Mouse (Mus musculus): ENCODE results near the gene Slc7a14.
"Not testable (repeated sequence)": the region's sequence is repeated elsewhere in the genome, so short reads cannot be mapped to it uniquely, and the experiment has no call there.

Slc7a14 gene

DNA sequence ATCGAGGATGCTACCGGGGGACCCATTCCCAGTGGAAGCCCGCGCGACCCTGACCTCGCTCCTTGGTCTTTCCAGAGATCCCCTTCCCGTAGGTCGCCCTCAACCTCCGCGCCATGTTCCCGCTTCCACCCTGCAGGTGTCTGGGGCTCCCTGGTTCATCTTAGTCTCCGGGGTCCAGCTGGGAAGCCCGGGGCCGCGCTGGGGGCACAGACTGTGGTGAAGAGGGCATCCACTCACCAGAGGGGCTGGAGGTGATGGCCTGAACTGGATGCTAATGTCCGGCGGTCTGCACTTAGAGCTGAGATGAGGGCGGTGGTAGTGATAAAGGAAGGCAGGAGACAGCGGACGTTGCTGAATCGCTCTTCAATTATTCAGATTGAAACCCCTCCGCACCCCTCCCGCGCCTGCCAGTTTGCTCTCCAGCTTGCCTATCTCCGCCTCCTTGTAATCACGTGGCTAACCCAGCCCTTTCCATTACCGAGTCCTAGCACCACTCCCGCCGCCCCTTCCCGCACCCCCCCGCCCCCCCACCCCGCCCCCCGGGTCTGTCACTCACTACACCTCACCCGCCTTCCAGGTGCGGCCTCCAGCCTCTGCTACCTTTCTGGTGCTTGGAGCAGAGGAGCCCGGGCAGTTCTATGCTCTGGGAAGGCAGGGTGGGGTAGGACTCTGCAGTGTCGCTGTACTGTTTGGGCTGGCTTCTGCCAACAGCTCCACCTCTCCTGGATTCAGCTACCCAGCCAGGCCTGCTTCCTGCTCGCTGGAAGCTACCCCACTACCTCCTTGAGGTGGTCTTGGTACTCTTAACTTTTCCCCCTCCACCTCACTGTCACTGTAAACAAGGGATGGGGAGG is at the start of gene Slc7a14:
Gene Slc7a14 (minus strand): TSS at position 445 of the 854 bp plus-strand sequence.
- DNase-seq (ENCODE audit: low spot score in 2 of 2) = peak; percentile 90 to 93

DNA sequence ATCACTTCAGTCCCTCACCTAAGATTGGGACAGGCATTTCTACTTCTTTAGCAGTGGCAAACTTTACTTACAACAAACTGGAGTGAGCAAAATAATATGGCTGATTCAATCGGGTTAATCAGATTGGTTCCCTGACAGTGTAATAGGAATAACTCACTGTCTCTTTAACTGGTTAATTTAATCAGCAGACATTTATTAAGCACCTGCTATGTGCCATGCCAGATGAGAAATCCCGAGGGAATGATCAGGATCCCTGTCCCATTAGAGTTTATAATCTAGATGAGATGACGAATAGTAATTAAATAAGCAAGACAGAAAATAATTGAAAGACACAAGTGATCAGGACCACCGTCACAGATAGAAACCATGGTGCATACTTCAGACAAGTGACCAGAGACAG is 36.4 kb upstream of the Slc7a14 start:
- no peak for DNase-seq (ENCODE audit: low spot score in 2 of 2)

DNA sequence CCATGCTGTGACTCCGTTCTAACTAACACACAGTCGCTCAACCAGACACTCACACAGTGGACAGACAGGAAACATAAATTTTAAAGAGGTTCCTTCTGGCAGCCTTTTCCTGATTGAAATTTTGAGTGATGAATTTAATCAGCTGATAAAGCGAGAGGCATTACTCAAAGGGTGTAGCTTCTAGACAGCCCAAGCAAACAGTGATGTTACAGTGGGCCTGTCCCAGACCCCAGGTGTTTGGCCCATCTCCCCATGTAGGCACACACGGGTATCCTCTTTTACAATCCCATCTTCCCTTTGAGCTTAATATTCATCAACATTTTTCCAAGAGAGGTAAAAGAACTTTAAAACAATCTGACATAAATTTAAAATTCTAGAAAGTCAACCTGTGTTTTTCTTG is 35.6 kb upstream of the Slc7a14 start:
- DNase-seq (ENCODE audit: low spot score in 2 of 2) = no peak

DNA sequence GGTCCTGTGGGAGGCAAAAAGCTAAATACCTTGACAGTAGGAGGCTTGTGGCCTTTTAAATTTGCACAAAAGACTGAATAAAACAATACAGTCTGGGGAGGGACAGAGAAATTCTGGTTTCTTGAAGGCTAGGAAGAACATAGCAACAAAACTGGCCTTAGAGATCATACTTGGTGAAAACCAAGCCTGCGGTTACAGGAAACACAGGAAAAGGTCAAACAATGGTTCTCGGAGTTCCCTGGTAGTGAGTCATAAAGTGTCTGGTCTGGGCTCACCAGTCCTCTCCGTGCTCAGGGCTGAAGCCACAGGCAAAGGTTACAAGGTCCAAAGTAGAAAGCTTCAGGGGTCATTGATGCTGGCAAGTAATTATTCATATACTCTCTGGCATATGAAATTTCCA is 29.1 kb upstream of the Slc7a14 start:
- no peak for DNase-seq (ENCODE audit: low spot score in 2 of 2)

DNA sequence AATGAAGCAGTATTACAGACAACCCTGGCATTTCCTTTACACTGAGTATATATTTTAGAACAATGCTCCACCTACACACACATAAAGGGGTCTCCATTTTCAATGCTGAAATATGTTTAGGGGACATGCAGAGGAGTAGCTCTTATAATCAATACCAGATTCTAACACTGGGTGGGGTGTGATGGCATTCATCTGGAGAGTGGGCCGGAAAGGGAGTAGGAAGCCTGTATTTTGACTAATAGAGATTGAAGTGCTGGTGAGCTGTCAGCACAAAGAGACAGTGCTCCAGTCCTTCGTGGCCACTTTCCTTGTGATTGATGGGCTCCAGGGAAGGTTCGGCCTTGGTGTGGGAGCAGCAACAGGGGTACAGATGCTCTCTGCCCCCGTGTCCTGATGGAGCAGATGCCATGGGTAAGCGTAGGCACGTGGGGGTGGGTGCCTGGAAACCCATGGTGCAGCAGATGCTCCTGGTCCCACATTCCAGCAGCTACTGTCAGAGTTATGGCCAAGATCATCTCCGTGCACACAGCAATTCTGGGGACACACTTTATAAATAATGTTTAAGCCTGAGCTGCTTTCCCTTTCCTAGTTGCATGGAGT is 18.2 kb upstream of the Slc7a14 start:
- peak; percentile 26 to 48 for DNase-seq (ENCODE audit: low spot score in 2 of 2)

DNA sequence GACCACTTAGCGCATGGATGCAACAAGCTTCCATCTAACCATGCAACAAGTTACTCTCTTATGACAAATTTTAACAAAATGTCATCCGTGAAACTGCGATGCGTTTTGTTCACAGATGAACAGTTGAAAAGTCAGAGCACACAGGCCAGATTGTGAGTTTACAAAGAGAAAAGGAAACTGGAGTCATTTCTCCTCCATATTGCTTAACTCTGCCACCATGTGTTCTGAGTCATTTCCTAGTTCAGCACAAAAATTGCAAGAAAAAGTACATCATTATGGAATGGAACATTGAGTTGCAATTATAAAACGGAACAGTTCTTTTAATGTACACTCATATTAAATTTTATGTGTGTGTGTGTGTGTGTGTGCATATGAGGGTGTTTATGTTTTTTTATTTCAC is 17.6 kb upstream of the Slc7a14 start:
- no peak for DNase-seq (ENCODE audit: low spot score in 2 of 2)

DNA sequence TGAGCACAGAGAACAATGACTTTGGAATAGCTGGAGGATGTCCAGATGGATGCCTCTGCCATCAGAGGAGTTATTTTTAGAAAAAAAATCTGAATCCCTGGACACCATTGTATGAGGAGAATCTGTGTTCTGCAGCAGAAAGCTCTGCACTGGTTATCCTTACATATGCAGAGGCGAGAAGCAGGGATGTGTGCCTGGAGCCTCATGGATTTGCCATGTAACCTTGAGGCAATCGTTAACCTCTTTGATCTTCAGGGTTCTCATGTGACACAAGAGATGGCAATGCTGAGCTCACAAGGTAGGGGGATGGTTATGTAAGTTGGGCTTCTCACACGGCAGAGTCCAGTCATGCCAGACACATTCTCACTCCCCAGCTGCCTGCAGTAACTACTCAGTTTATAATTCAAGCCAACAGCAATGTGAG is 14.1 kb upstream of the Slc7a14 start:
- peak in 1 of 2 experiments; percentile 32 for DNase-seq (ENCODE audit: low spot score in 2 of 2)

DNA sequence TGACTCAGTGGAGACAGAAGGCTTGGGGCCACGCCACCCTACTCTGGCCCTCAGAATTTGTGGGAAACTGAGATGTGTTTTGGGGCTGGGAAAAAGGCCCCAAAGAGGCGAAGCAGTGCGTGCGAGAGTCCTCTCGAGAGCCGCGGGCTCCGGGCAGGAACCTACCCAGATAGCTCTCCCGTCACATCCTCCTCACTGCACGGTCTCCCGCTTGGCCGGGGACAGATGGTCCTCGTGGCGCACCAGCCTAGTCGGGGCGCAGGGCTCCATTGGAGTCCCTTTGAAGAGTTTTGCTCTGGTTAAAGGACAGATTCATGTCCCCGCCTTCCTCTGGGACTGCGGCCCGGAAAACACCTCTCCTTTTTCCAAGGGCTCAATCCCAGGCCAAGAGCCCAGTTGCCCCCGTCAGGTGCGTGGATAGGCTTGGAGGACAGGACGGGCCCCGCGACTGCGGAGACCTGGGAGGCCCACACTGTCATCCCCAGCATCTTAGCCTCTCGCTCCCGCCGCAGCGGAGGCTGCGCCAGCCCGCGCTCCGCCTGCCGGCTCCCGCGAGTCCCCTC is 726 bp downstream of the Slc7a14 start:
- peak; percentile 47 to 50 for DNase-seq (ENCODE audit: low spot score in 2 of 2)

DNA sequence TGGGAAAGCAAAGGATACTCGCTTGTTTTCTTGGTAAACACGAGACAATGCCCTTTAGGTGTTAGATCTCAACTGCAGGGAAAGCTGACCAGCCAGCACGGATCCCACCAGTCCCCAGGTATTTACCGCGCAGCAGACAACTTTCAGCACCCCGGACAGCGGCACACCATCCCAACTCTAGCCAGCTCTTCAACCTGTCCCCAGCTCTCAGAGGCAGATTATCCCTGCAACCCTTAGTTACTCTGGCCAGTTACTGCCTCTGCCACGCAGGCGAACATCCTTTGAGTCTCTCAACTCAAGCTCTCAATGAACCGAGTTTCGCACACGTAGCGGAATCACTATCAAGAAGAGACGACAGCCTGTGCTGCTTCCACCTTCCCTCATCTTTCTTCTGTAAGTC is 1.3 kb downstream of the Slc7a14 start:
- DNase-seq (ENCODE audit: low spot score in 2 of 2) = peak in 1 of 2 experiments; percentile 29

DNA sequence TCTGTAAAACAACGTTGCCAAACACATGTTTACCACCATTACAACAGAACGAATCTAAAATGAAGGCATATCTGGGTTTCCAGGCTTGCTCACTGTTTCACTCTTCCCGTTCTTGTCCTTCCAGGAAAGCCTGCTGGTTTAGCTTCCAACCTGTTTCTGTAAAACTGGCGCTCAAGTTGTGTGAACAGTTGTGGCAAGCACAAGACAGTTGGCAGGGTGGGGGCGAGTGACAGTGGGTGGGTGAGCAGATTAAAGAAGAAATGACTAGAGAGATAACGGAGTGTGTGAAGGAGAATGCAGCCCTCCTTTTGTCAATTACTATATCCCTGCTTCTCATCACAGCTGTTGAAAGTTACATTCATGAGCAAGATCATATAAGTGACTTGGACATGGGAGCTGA is 2.2 kb downstream of the Slc7a14 start:
- DNase-seq (ENCODE audit: low spot score in 2 of 2) = peak; percentile 71 to 82

DNA sequence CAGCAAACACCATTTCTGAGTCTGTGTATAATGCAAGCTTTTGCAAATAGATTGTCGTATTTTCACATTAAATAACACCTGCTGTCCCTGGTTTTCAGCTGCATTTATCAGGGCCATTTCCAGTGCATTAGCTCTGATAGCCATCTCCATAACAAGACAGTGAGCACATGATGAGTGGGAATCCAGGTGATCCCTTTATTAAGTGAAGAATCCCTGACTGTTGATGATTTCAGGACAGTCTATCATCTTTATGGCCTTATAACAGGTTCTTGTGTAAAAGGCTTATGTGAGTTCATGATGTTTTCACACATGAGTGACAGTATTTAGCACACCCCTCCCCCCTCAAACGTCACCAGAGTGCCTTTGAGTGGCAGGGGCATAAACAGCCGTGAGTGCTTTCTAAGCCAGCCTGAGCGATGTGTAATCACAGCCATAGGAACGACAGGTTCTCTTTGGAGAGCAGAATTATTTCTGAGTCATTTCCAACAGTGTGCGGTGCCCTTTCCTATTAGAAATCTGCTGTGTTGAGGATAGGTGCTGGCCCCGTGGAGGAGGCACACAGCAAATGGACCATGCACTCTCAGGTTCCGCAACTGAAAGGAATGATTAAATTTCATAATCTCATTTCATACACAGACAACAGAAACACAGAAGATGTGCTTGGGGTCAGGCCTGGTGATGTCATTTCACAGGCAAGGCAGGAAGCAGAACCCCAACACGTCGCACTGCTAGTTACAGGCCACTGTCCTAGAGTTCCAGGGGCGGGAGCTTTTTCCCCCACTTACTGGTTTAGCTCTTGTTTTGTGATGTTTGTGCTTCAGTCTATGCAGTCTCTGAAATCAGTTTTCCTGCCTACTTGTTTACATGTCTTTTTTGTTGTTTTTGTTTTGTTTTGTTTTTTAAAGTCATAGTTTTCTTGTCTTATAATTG is 18.2 kb downstream of the Slc7a14 start:
- DNase-seq (ENCODE audit: low spot score in 2 of 2) = no peak

DNA sequence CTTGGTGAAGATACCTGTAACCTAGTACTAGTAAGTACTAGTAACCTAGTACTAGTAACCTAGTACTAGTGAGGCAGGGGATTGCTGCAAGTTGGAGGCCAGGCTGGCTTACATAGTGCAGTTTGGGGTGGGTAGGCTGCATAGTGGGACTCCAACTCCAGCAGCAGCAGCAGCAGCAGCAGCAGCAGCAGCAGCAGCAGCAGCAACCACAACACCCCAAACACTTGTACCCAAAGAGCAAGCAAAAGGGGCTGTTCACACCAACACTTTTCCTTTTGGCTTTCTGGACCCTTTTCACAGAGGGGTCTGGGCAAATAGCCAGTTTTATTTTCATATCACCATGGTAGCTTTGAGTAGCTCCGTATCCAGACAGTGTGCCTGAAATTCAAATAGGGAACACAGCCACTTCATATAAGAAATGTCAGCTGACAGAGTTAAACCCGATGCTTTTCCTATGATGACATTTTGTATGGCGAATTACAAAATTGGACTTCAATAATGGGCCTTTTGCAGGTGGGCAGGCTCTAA is 22.7 kb downstream of the Slc7a14 start:
- no peak for DNase-seq (ENCODE audit: low spot score in 2 of 2)

DNA sequence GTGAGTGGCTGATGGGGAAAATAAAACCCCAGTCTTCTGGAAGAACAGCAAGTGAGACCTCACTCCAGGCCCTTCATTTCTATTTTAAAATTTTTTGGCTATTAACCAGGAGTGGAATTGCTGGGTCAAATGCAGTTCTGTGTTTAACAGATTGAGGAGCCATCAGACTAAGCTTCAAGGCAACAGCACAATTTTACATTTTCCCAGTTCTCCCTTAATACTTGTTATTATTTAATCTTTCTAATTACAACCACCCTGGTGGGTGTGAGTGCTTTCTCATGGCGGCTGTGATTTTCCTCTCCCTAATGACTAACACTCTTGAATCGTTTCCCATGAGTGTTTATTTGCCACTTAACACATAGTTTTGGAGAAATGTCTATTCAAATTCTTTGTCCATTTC is 29.1 kb downstream of the Slc7a14 start:
- no peak for DNase-seq (ENCODE audit: low spot score in 2 of 2)

DNA sequence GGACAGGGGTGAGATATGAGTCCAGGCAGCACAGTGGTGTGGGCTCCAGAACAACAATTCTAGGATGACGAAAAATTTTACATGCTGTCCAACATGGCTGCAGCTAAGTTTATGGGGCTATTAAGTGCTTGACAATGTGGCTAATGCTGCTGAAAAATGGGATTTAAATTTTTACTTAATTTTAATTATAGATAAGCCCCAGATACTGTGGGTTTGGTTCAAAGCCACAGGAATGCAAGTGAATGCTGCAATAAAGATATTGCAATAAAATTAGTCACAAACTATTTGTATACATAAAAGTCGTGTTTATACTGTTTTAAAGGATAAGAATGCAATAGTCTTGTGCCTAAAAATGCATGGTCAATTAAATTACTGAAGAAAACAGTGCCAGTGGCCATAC is 35.3 kb downstream of the Slc7a14 start:
- DNase-seq (ENCODE audit: low spot score in 2 of 2) = no peak

DNA sequence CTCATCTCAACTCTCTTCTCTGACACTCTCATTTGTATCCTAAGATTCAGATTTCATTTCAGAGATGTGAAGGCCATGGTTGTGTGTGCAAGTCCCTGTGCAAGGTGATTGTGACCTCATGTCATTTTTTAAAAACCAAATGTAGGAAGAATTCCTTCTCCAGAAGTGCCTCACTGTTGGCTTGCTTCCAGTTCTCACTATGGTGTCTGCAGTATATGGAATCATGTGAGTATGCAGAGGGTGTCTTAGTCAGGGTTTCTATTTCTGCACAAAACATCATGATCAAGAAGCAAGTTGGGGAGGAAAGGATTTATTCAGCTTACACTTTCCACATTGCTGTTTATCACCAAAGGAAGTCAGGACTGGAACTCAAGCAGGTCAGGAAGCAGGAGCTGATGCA is 36.9 kb downstream of the Slc7a14 start:
- not testable (repeated sequence) for DNase-seq (ENCODE audit: low spot score in 2 of 2)

DNA sequence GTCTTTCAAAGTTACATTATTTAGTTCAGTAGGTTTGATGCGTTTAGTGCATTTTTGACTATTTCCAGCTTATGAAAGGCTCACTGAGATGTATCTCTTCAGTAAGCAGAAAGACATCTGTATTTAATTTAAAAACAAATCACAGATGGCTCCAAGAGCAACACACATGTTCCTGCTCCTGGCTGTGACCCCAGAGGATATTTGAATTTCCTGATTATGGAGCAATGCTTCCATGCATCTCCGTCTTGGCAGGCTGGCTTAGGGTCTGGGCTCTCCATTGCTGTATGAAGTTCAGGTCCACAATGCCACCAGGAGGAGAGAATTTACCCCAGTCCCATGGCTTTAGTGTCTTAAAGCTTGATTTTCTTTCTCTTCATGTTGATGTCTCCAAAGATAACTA is 37.5 kb downstream of the Slc7a14 start:
- no peak for DNase-seq (ENCODE audit: low spot score in 2 of 2)

DNA sequence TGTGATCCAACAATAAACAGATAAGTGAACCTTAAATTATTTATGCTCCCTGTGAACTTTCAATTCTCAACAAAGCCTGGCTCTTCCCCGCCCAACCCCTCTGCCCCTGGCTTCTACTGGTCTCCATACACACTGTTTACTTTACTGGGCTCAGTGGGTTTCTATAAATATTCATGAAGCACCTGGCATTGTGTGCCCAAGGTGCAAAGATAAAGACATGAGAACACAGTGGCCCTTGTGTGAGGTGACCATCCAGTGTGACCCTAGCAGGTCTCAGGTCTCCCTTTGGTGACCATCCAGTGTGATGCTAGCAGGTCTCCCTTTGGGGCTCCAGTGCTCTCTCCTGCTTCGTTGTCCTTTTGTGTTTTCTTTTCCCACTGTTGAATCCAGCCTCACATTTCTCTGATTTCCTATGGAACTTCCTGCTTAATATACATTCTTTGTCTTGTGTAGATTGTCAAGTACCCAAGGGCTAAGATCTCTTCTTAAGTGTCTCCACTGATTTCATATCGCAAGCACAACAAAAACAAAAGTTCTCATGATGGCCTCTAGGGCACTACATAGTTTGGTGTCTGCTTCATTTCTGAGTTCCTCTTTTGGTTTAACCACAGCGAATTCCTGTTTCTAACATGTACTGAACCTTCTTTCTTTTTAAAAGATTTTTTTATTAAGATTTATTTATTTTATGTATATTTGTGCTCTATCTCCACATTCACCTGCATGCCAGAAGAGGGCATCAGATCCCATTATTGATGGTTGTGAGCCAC is 40.4 kb downstream of the Slc7a14 start:
- no peak for DNase-seq (ENCODE audit: low spot score in 2 of 2)

DNA sequence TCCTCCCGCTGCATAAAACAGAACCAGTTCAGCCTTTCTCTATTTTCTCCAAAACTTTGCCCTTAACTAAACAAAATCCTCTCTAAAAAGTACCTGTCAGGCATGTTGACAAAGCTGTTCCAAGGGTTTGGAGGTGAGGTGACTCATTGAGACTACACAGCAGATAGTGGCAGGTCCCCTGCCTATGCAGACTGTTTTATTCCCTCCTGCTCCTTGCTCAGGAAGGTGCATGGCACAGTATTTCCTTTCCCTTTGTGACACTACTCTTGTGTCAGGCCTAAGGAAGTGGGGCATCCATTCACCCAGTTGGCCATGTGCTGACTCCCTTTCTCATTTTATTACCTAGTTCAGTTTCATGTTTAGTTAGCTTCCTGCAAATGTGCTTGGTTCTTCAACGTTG is 42.3 kb downstream of the Slc7a14 start:
- no peak for DNase-seq (ENCODE audit: low spot score in 2 of 2)

DNA sequence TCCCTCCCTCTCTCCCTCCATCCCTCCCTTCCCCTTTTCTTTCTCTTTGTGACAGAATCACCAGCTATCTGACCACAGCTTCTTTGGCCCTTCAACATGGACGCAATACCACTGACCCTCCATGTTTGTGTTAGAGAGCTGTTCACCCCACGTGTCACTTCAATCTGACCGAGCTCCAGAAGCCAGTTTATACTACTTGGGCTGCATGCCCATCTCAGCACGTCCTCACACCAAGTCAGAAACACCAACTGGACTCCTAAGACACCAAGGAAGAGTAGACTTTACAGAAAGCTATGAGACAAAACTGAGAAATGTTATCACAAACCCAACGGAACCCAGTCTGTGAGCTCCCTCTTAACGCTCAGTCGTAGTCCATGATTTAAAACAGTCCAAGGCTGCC is 43.2 kb downstream of the Slc7a14 start:
- no peak for DNase-seq (ENCODE audit: low spot score in 2 of 2)

DNA sequence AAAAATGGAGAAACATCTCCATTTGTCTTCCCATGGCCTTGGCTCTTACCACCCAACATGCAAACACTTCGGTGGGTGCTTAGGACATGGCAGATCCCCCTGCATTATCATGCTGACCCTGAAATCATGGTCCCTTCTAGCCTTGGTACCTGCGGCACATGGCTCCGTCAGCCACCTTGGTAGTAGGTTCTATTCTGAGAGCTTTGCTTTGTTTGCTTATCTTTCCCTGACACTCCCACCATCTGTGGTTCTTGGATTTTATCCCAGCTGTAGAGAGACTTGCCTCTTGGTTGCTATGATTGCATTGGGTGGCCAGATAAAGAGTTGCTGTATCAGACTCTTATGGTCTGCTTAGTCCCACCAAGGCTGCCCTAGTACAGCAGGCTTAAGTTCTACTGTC is 46.6 kb downstream of the Slc7a14 start:
- DNase-seq (ENCODE audit: low spot score in 2 of 2) = peak; percentile 38 to 64
